Comparison of ENCODE assay signal across 19 mouse cellular contexts in the genomic region with DNA sequence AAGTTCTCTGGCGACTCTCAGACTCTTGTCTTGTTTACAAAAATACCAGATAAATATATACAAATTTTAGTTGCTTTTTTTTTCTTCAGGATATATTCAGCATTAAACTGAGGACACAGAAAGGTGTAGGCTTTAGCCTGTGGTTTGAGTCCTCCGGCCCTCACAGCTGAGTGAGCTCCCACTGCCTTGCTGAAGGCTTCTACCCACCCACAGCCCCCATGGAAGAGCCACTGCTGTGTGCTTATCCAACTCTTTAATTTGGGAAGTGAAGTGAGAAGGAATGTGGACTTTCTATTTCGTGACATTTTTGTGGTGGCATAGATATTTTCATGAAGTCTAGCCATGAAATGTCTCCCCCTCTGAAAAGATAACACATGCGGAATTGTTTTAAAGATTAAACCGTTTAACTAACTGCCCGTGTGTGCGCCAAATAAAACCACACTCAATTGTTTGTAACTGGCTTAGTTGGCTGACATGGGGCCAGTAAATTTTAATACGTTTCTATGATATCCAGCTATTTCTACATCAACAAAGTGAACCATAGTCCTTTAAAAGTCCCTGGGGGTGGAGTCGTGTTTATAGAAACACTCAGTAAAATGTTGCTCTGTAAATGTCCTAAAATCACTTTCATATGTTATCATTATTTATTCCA.
DNase-seq lines count a peak whose midpoint lies in the region; ATAC-seq and TF ChIP-seq lines count a peak whose summit lies in the region.
"Had no signal": no experiment of that assay in that cellular context is flagged by ENCODE, and none has a peak within 500 bp of the region (broad histone marks: within the 10 kb centered on the region; RNA-seq: fewer than 3 reads in every experiment).

No protein-coding gene starts in this region.

- no peak overlapping the region for H3K4me3 ChIP-seq in embryonic facial prominence, embryonic 12.5 days
- H3K4me3 ChIP-seq in embryonic facial prominence, embryonic 10.5 days = no peak overlapping the region
- H3K4me3 ChIP-seq in lung, embryonic 14.5 days (ENCODE audit: low read depth, low read length) = no peak overlapping the region
- no peak overlapping the region for H3K4me3 ChIP-seq in embryonic facial prominence, embryonic 15.5 days (replicated peaks)
- H3K4me3 ChIP-seq in stomach, embryonic 15.5 days (replicated peaks) = no peak overlapping the region
- H3K4me3 ChIP-seq: hindbrain, embryonic 12.5 days; intestine, embryonic 15.5 days; megakaryocyte, embryonic 14.5 days had no signal

- no peak overlapping the region for H3K9ac ChIP-seq in embryonic facial prominence, embryonic 12.5 days
- no peak overlapping the region for H3K9ac ChIP-seq in lung, embryonic 14.5 days
- H3K9ac ChIP-seq in embryonic facial prominence, embryonic 15.5 days = no peak overlapping the region
- no peak overlapping the region for H3K9ac ChIP-seq in stomach, embryonic 15.5 days
- H3K9ac ChIP-seq: hindbrain, embryonic 12.5 days; intestine, embryonic 15.5 days had no signal

- H3K27ac ChIP-seq in embryonic facial prominence, embryonic 12.5 days = 0 out of 2 replicates have a peak overlapping the region, but pooled peaks have one; percentile 30
- no peak overlapping the region for H3K27ac ChIP-seq in embryonic facial prominence, embryonic 10.5 days (replicated peaks)
- peak overlapping the region; percentile 55 for H3K27ac ChIP-seq in lung, embryonic 14.5 days (ENCODE audit: low read depth)
- peak overlapping the region; percentile 63; the same call in 1 of the 2 replicates for H3K27ac ChIP-seq in embryonic facial prominence, embryonic 15.5 days (replicated peaks)
- peak overlapping the region; percentile 64; the same call in 1 of the 2 replicates for H3K27ac ChIP-seq in stomach, embryonic 15.5 days
- H3K27ac ChIP-seq: hindbrain, embryonic 12.5 days; intestine, embryonic 15.5 days had no signal

- H3K9me3 ChIP-seq in embryonic facial prominence, embryonic 12.5 days = no peaks in the 10 kb centered on the region
- no peaks in the 10 kb centered on the region for H3K9me3 ChIP-seq in embryonic facial prominence, embryonic 10.5 days
- no peaks in the 10 kb centered on the region for H3K9me3 ChIP-seq in lung, embryonic 14.5 days (ENCODE audit: low read depth, low read length)
- no peaks in the 10 kb centered on the region for H3K9me3 ChIP-seq in embryonic facial prominence, embryonic 15.5 days (replicated peaks)
- no peaks in the 10 kb centered on the region for H3K9me3 ChIP-seq in stomach, embryonic 15.5 days
- H3K9me3 ChIP-seq: hindbrain, embryonic 12.5 days; intestine, embryonic 15.5 days had no signal

- WGBS in embryonic facial prominence, embryonic 12.5 days = 63% methylated on average over 9 of the region's 9 CpGs
- 84% methylated on average over 9 of the region's 9 CpGs for WGBS in embryonic facial prominence, embryonic 10.5 days
- WGBS in lung, embryonic 14.5 days = 44% methylated on average over 9 of the region's 9 CpGs
- WGBS in embryonic facial prominence, embryonic 15.5 days = 36% methylated on average over 9 of the region's 9 CpGs
- WGBS in stomach, embryonic 15.5 days = 60% methylated on average over 9 of the region's 9 CpGs

- no peaks in the 10 kb centered on the region for H3K36me3 ChIP-seq in embryonic facial prominence, embryonic 12.5 days
- H3K36me3 ChIP-seq in embryonic facial prominence, embryonic 10.5 days (replicated peaks) = no peaks in the 10 kb centered on the region
- no peaks in the 10 kb centered on the region for H3K36me3 ChIP-seq in lung, embryonic 14.5 days (ENCODE audit: insufficient read depth)
- H3K36me3 ChIP-seq in embryonic facial prominence, embryonic 15.5 days = no peaks in the 10 kb centered on the region
- H3K36me3 ChIP-seq in stomach, embryonic 15.5 days = no peaks in the 10 kb centered on the region
- H3K36me3 ChIP-seq: hindbrain, embryonic 12.5 days; intestine, embryonic 15.5 days had no signal

- H3K27me3 ChIP-seq in embryonic facial prominence, embryonic 12.5 days = no peaks in the 10 kb centered on the region
- H3K27me3 ChIP-seq in embryonic facial prominence, embryonic 10.5 days (replicated peaks; ENCODE audit: low read depth, poor library complexity, severe bottlenecking) = no peaks in the 10 kb centered on the region
- H3K27me3 ChIP-seq in lung, embryonic 14.5 days (ENCODE audit: insufficient read depth, low read length) = no peaks in the 10 kb centered on the region
- H3K27me3 ChIP-seq in embryonic facial prominence, embryonic 15.5 days = no peaks in the 10 kb centered on the region
- no peaks in the 10 kb centered on the region for H3K27me3 ChIP-seq in stomach, embryonic 15.5 days (replicated peaks)
- H3K27me3 ChIP-seq: hindbrain, embryonic 12.5 days; intestine, embryonic 15.5 days; megakaryocyte, embryonic 14.5 days had no signal

- TF ChIP-seq CTCF in lung, embryonic 14.5 days (IDR thresholded peaks at IDR 0.05; ENCODE audit: low read depth) = no peak

- H3K4me1 ChIP-seq in embryonic facial prominence, embryonic 12.5 days = peaks cover 8% of the 10 kb centered on the region; the same call in 1 of the 2 replicates
- no peaks in the 10 kb centered on the region for H3K4me1 ChIP-seq in embryonic facial prominence, embryonic 10.5 days
- H3K4me1 ChIP-seq in lung, embryonic 14.5 days (ENCODE audit: insufficient read depth) = peaks cover 8% of the 10 kb centered on the region; the same call in 1 of the 2 replicates
- peaks cover 24% of the 10 kb centered on the region for H3K4me1 ChIP-seq in embryonic facial prominence, embryonic 15.5 days
- H3K4me1 ChIP-seq in stomach, embryonic 15.5 days = 0 out of 2 replicates have a peak, but pooled peaks cover 4% of the 10 kb centered on the region
- H3K4me1 ChIP-seq: intestine, embryonic 15.5 days; megakaryocyte, embryonic 14.5 days had no signal

- DNase-seq in embryonic facial prominence, embryonic 10.5 days (ENCODE audit: low spot score) = no peak
- DNase-seq in lung, embryonic 14.5 days = peak; percentile 59
- DNase-seq in lung, postnatal 10 days = no peak
- no peak for DNase-seq in layer of hippocampus, adult 9-11 months
- DNase-seq: cerebellum, adult 8-10 months; kidney, postnatal 14 days; liver; lung, adult 18-20 months; spleen, adult 18-20 months; thymus, postnatal 36 days had no signal

- no peak for ATAC-seq in embryonic facial prominence, embryonic 12.5 days (ENCODE audit: insufficient number of reproducible peaks, insufficient read depth, low FRiP score, low TSS enrichment)
- no peak; the same call in 1 of the 2 replicates for ATAC-seq in lung, embryonic 14.5 days (ENCODE audit: insufficient read depth)
- ATAC-seq in embryonic facial prominence, embryonic 15.5 days (ENCODE audit: insufficient number of reproducible peaks, low FRiP score, low TSS enrichment, low read depth) = no peak
- ATAC-seq in stomach, embryonic 15.5 days (ENCODE audit: insufficient read depth, low FRiP score, low read depth) = no peak
- no peak for ATAC-seq in megakaryocyte, adult 5-6 weeks (ENCODE audit: poor library complexity, severe bottlenecking)
- ATAC-seq: forebrain, embryonic 16.5 days; intestine, embryonic 15.5 days; midbrain, embryonic 16.5 days had no signal

- no peak overlapping the region for H3K4me2 ChIP-seq in embryonic facial prominence, embryonic 12.5 days (replicated peaks)
- no peak overlapping the region for H3K4me2 ChIP-seq in lung, embryonic 14.5 days
- H3K4me2 ChIP-seq in embryonic facial prominence, embryonic 15.5 days (replicated peaks) = no peak overlapping the region
- H3K4me2 ChIP-seq in stomach, embryonic 15.5 days = no peak overlapping the region
- H3K4me2 ChIP-seq: hindbrain, embryonic 12.5 days; intestine, embryonic 15.5 days had no signal
